Mouse (Mus musculus): ENCODE measurements at regions not wholly inside any gene's neighbourhood (a gene's known extent, or its start where the extent isn't known, plus 50 kb on each side); places are given as distances from the start of the nearest gene placed in this dataset.
"Not testable (repeated sequence)": the region's sequence is repeated elsewhere in the genome, so short reads cannot be mapped to it uniquely, and the experiment has no call there.

GRCm38 (mm10) chr7:15279397-15279796, 109.1 kb upstream of the Obox2 start:
- DNase-seq (ENCODE audit: low read depth, low spot score): not testable (repeated sequence)

- DNase-seq (ENCODE audit: low read depth, low spot score): peak; percentile 1
These were observed 108.4 kb upstream of the Obox2 start for GRCm38 (mm10) chr7:15280121-15280520.

- not testable (repeated sequence) for DNase-seq (ENCODE audit: low read depth, low spot score)
These were observed 100.7 kb upstream of the Obox2 start for GRCm38 (mm10) chr7:15287798-15288197.

GRCm38 (mm10) chr7:15329511-15329910, 59.0 kb upstream of the Obox2 start:
- DNase-seq (ENCODE audit: low read depth, low spot score): peak; percentile 1

Data from R1 (cell line).